Mouse (Mus musculus) hindbrain, postnatal 0 days (tissue): ENCODE data around the gene Fam213b. TPM values are rescaled to one million over a fixed set of nuclear protein-coding genes. Genes with fewer than 3 reads are reported as not detected.

ENCODE experiments used
- ATAC-seq: fragments of 200-750 bp; cut with Nextera tagmentation; 2 replicates; pipeline ENCODE4 v1.8.0; 2017; ENCODE audit warnings: mild to moderate bottlenecking, moderate TSS enrichment, moderate library complexity
- DNase-seq: peaks from one replicate; pipeline ENCODE4 v3.0.0-alpha.2; 2015; ENCODE audit warnings: low spot score
- H3K27ac ChIP-seq: fragments of 300-500 bp; sonication (generic); 2 replicates; pipeline ENCODE4 v1.5.1; 2014; ENCODE audit warnings: mild to moderate bottlenecking
- H3K27me3 ChIP-seq: fragments of 300-500 bp; sonication (generic); 2 replicates; pipeline ENCODE4 v1.6.1; 2014; ENCODE audit warnings: low read length, mixed read lengths; ENCODE audit not compliant: insufficient read depth
- H3K36me3 ChIP-seq: fragments of 300-500 bp; sonication (generic); 2 replicates; pipeline ENCODE4 v1.6.1; 2014; ENCODE audit warnings: low read length, mixed read lengths; ENCODE audit not compliant: insufficient read depth
- H3K4me1 ChIP-seq: fragments of 300-500 bp; sonication (generic); 2 replicates; pipeline ENCODE4 v1.6.1; 2014; ENCODE audit warnings: antibody characterized with exemption, low read length, mixed read lengths; ENCODE audit not compliant: insufficient read depth
- H3K4me2 ChIP-seq: fragments of 300-500 bp; sonication (generic); 2 replicates; pipeline ENCODE4 v1.6.1; 2014; ENCODE audit warnings: low read depth, mild to moderate bottlenecking, low read length, moderate library complexity, mixed read lengths
- H3K4me3 ChIP-seq: fragments of 300-500 bp; sonication (generic); 2 replicates; pipeline ENCODE4 v1.5.1; 2014; ENCODE audit warnings: low read length
- H3K9ac ChIP-seq: fragments of 300-500 bp; sonication (generic); replicated peaks from 2 replicates; pipeline ENCODE4 v1.6.1; 2014; ENCODE audit warnings: mild to moderate bottlenecking, low read length, moderate library complexity, mixed read lengths
- H3K9me3 ChIP-seq: fragments of 300-500 bp; sonication (generic); 2 replicates; pipeline ENCODE4 v1.6.1; 2016; ENCODE audit warnings: low read length, mixed read lengths
- CTCF ChIP-seq: IDR thresholded peaks from 2 replicates; pipeline ENCODE4 v1.5.1; 2016; ENCODE audit warnings: antibody characterized with exemption, control low read depth, low read depth
- WGBS: fragments of 180-500 bp; shearing (Covaris S2); extraction: QIAGEN DNeasy Blood & Tissue Kit; methylation state at CpG from one replicate; pipeline ENCODE4 v1.1.7; 2014; 5-methylcytosine and 5-hydroxymethylcytosine counted together
- polyA plus RNA-seq: library from polyadenylated mRNA; unstranded; fragments of >200 nt; fragmentation: Nextera tagmentation; extraction: Ambion mirVana; gene quantifications from 2 replicates; pipeline ENCODE4 v1.2.1, GENCODE M21; 2015
- total RNA-seq: library from RNA; depleted of rRNA; stranded (reverse); fragments of >200 nt; gene quantifications from 2 replicates; pipeline ENCODE4 v1.2.3, GENCODE M21; 2014; rRNA removed

Gene Fam213b
- total and polyA plus RNA-seq, 2 experiments from 2014 or later = 33.5 to 83.8 TPM

DNA sequence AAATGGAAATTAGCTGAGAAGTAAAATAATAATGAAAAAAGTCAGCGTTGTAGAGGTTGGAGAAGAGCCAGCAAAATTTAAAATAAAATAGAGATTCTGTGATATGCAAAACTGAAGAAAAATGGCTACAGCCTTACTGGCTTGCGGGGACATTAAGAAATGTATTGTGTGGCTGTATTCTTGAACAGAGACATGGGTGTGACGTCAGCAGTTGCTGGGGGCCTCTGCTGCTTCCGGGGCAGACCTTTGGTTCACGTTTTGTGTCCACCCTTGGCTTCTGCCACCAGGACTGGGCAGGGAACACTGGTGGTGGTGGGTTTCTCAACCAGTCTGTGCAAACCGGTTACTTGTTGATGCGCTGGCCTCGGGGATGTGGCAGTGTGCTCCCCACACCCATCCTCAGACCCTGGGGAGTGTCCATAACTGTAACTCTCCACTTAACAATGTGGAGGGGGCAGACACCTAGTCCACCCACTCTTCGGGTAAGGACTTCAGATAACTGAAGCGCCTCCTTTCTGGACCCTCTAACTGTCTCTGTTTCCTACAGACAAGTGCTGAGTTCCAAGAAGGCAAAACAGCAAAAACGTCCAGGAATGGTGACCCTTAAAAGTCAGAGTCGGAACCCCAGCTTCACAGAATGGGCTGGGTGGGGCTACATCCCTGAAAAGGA, 44.1 kb downstream of the Fam213b start:
- H3K4me3 ChIP-seq = no peak overlapping the region; the same call in 1 of the 2 replicates
- 55% methylated on average over 12 of the region's 12 CpGs for WGBS
- no peaks in the 10 kb centered on the region for H3K9me3 ChIP-seq
- ATAC-seq = no peak
- H3K4me2 ChIP-seq = peak overlapping the region; percentile 69
- peak overlapping the region; percentile 91; the same call in 1 of the 2 replicates for H3K27ac ChIP-seq
- no peaks in the 10 kb centered on the region for H3K36me3 ChIP-seq
- no peaks in the 10 kb centered on the region for H3K4me1 ChIP-seq
- DNase-seq = no peak
- TF ChIP-seq CTCF = no peak
- H3K9ac ChIP-seq = no peak overlapping the region
- 0 out of 2 replicates have a peak, but pooled peaks cover 3% of the 10 kb centered on the region for H3K27me3 ChIP-seq

GRCm38 (mm10) chr4:154853881-154854280, 45.1 kb downstream of the Fam213b start:
- ATAC-seq (no peak), DNase-seq (no peak)
- Histone ChIP-seq H3K4me2 (no peak overlapping the region), H3K27ac (no peak overlapping the region), H3K9ac (no peak overlapping the region), H3K9me3 (no peaks in the 10 kb centered on the region), H3K4me1 (no peaks in the 10 kb centered on the region), H3K36me3 (no peaks in the 10 kb centered on the region), H3K4me3 (no peak overlapping the region), H3K27me3 (0 out of 2 replicates have a peak, but pooled peaks cover 3% of the 10 kb centered on the region)
- TF ChIP-seq CTCF = no peak
- 75% methylated on average over 4 of the region's 4 CpGs for WGBS

GRCm38 (mm10) chr4:154852696-154853095, 46.2 kb downstream of the Fam213b start:
- H3K4me3 ChIP-seq = no peak overlapping the region
- no peak for TF ChIP-seq CTCF
- DNase-seq = no peak
- no peaks in the 10 kb centered on the region for H3K9me3 ChIP-seq
- no peak overlapping the region for H3K9ac ChIP-seq
- 0 out of 2 replicates have a peak, but pooled peaks cover 3% of the 10 kb centered on the region for H3K27me3 ChIP-seq
- no peak overlapping the region for H3K4me2 ChIP-seq
- H3K4me1 ChIP-seq = no peaks in the 10 kb centered on the region
- no peaks in the 10 kb centered on the region for H3K36me3 ChIP-seq
- no peak overlapping the region for H3K27ac ChIP-seq
- WGBS = 94% methylated on average over 1 of the region's 1 CpGs
- ATAC-seq = no peak

Other genes starting within 250 kb of the Fam213b start
- gene Actrt2, start 231.3 kb downstream of the Fam213b start, total RNA-seq = not detected in 2 replicates
- gene Actrt2, start 231.3 kb downstream of the Fam213b start, polyA plus RNA-seq = not detected in 2 replicates
- 3.0 and 3.3 TPM in 2 replicates for gene Ttc34, start 61.7 kb downstream of the Fam213b start, total RNA-seq
- gene Ttc34, start 61.7 kb downstream of the Fam213b start, polyA plus RNA-seq = 2.3 and 2.7 TPM in 2 replicates
- 1.0 and 1.6 TPM in 2 replicates for gene Mmel1, start 29.6 kb downstream of the Fam213b start, total RNA-seq
- gene Mmel1, start 29.6 kb downstream of the Fam213b start, polyA plus RNA-seq = 0.93 TPM in 2 replicates
- 0.52 TPM in 1 of 2 replicates, not detected in the other for gene Tnfrsf14, start 29.4 kb upstream of the Fam213b start, total RNA-seq
- 0.16 and 0.29 TPM in 2 replicates for gene Tnfrsf14, start 29.4 kb upstream of the Fam213b start, polyA plus RNA-seq
- gene Hes5, start 61.8 kb upstream of the Fam213b start, total RNA-seq = 149 and 177 TPM in 2 replicates
- 106 and 122 TPM in 2 replicates for gene Hes5, start 61.8 kb upstream of the Fam213b start, polyA plus RNA-seq
- 34.5 and 40.9 TPM in 2 replicates for gene Pank4, start 65.0 kb upstream of the Fam213b start, total RNA-seq
- 25.2 and 28.1 TPM in 2 replicates for gene Pank4, start 65.0 kb upstream of the Fam213b start, polyA plus RNA-seq
- gene Plch2, start 157.6 kb upstream of the Fam213b start, total RNA-seq = 45.7 and 48.8 TPM in 2 replicates
- 12.5 and 12.8 TPM in 2 replicates for gene Plch2, start 157.6 kb upstream of the Fam213b start, polyA plus RNA-seq
- gene Pex10, start 167.9 kb upstream of the Fam213b start, total RNA-seq = 12.8 and 20.2 TPM in 2 replicates
- gene Pex10, start 167.9 kb upstream of the Fam213b start, polyA plus RNA-seq = 15.4 and 15.9 TPM in 2 replicates
- gene Rer1, start 187.2 kb upstream of the Fam213b start, total RNA-seq = 85.4 and 93.5 TPM in 2 replicates
- 129 and 136 TPM in 2 replicates for gene Rer1, start 187.2 kb upstream of the Fam213b start, polyA plus RNA-seq
- 0.86 and 9.0 TPM in 2 replicates for gene Morn1, start 187.4 kb upstream of the Fam213b start, total RNA-seq
- 8.9 and 10.0 TPM in 2 replicates for gene Morn1, start 187.4 kb upstream of the Fam213b start, polyA plus RNA-seq